Mouse (Mus musculus): ENCODE data around the gene Efna2.

GRCm38 (mm10) chr10:80207201-80207600 is 27.9 kb downstream of the Efna2 start:
- TF ChIP-seq CTCF (IDR thresholded peaks at IDR 0.05; ENCODE audit: low read depth, low read length) (no peak), POLR2A (IDR thresholded peaks at IDR 0.05; ENCODE audit: borderline replicate concordance, low read depth, low read length) (no peak)
